Mouse (Mus musculus): ENCODE measurements at regions not wholly inside any gene's neighbourhood (a gene's known extent, or its start where the extent isn't known, plus 50 kb on each side); places are given as distances from the start of the nearest gene placed in this dataset.

GRCm38 (mm10) chr6:61043524-61044450 lies 119.0 kb downstream of the Mmrn1 start:
- TF ChIP-seq CTCF (conservative IDR thresholded peaks at IDR 0.05; ENCODE audit: low read length), result no peak
- TF ChIP-seq NANOG (IDR thresholded peaks at IDR 0.05; ENCODE audit: borderline replicate concordance, low read length), result no peak
